Mouse (Mus musculus): Measurements from ENCODE around the gene Retreg3.

The Retreg3 gene

GRCm38 (mm10) chr11:101057860-101058259, 61.8 kb downstream of the Retreg3 start:
- peak; percentile 81 for DNase-seq (ENCODE audit: low read depth, low spot score)

- no peak for DNase-seq (ENCODE audit: low read depth, low spot score)
These were observed 62.8 kb downstream of the Retreg3 start for GRCm38 (mm10) chr11:101056885-101057284.

GRCm38 (mm10) chr11:101055418-101055817, 64.3 kb downstream of the Retreg3 start:
- DNase-seq (ENCODE audit: low read depth, low spot score) = no peak

- DNase-seq (ENCODE audit: low read depth, low spot score) = peak; percentile 39
These were observed 65.7 kb downstream of the Retreg3 start for GRCm38 (mm10) chr11:101053974-101054373.

GRCm38 (mm10) chr11:101052751-101053473, 66.8 kb downstream of the Retreg3 start:
- DNase-seq (ENCODE audit: low read depth, low spot score) = no peak

GRCm38 (mm10) chr11:101051617-101052016, 68.1 kb downstream of the Retreg3 start:
- no peak for DNase-seq (ENCODE audit: low read depth, low spot score)

- DNase-seq (ENCODE audit: low read depth, low spot score) = no peak
These were observed 68.6 kb downstream of the Retreg3 start for GRCm38 (mm10) chr11:101051051-101051493.

- no peak for DNase-seq (ENCODE audit: low read depth, low spot score)
These were observed 69.3 kb downstream of the Retreg3 start for GRCm38 (mm10) chr11:101050359-101050758.

- no peak for DNase-seq (ENCODE audit: low read depth, low spot score)
These were observed 72.2 kb downstream of the Retreg3 start for GRCm38 (mm10) chr11:101047502-101047901.

GRCm38 (mm10) chr11:101046440-101046839, 73.3 kb downstream of the Retreg3 start:
- no peak for DNase-seq (ENCODE audit: low read depth, low spot score)
